Mouse (Mus musculus) midbrain, embryonic 16.5 days (tissue): ENCODE measurements around the gene Srrm3. TPM values are rescaled to one million over a fixed set of nuclear protein-coding genes. Genes with fewer than 3 reads are reported as not detected.

Experiments used
- ATAC-seq: fragments of 200-750 bp; cut with Nextera tagmentation; 2 replicates; pipeline ENCODE4 v1.8.0; 2017; ENCODE audit warnings: moderate TSS enrichment
- H3K27ac ChIP-seq: fragments of 300-500 bp; sonication (generic); 2 replicates; pipeline ENCODE4 v1.5.1; 2014; ENCODE audit warnings: mild to moderate bottlenecking, low read length, mixed read lengths
- H3K27me3 ChIP-seq: fragments of 300-500 bp; sonication (generic); 2 replicates; pipeline ENCODE4 v1.6.1; 2014; ENCODE audit warnings: low read depth, low read length, mixed read lengths; ENCODE audit not compliant: control insufficient read depth, insufficient read depth
- H3K36me3 ChIP-seq: fragments of 300-500 bp; sonication (generic); 2 replicates; pipeline ENCODE4 v1.6.1; 2014; ENCODE audit warnings: mild to moderate bottlenecking, low read length, moderate library complexity, mixed read lengths; ENCODE audit not compliant: control insufficient read depth, insufficient read depth
- H3K4me1 ChIP-seq: fragments of 300-500 bp; sonication (generic); 2 replicates; pipeline ENCODE4 v1.6.1; 2014; ENCODE audit warnings: mild to moderate bottlenecking, low read length, mixed read lengths; ENCODE audit not compliant: control insufficient read depth, insufficient read depth
- H3K4me2 ChIP-seq: fragments of 300-500 bp; sonication (generic); 2 replicates; pipeline ENCODE4 v1.6.1; 2014; ENCODE audit warnings: mild to moderate bottlenecking, low read length, mixed read lengths
- H3K4me3 ChIP-seq: fragments of 300-500 bp; sonication (generic); 2 replicates; pipeline ENCODE4 v1.5.1; 2014; ENCODE audit warnings: low read depth, mild to moderate bottlenecking, low read length, moderate library complexity, mixed read lengths
- H3K9ac ChIP-seq: fragments of 300-500 bp; sonication (generic); 2 replicates; pipeline ENCODE4 v1.6.1; 2014; ENCODE audit warnings: low read depth, low read length, mixed read lengths
- H3K9me3 ChIP-seq: fragments of 300-500 bp; sonication (generic); replicated peaks from 2 replicates; pipeline ENCODE4 v1.6.1; 2014; ENCODE audit warnings: mild to moderate bottlenecking, low read length, mixed read lengths; ENCODE audit not compliant: control insufficient read depth, poor library complexity, severe bottlenecking
- WGBS: fragments of 180-500 bp; shearing (Covaris S2); extraction: QIAGEN DNeasy Blood & Tissue Kit; methylation state at CpG from one replicate; pipeline ENCODE4 v1.1.7; 2014; 5-methylcytosine and 5-hydroxymethylcytosine counted together
- polyA plus RNA-seq: library from polyadenylated mRNA; unstranded; fragments of >200 nt; fragmentation: Nextera tagmentation; extraction: Ambion mirVana; gene quantifications from 2 replicates; pipeline ENCODE4 v1.2.1, GENCODE M21; 2015

Gene Srrm3
- polyA plus RNA-seq, 1 experiment from 2014 or later, result 76.2 TPM

- Histone ChIP-seq H3K9me3 (no peaks in the 10 kb centered on the region; the same call in 1 of the 2 replicates), H3K4me3 (no peak overlapping the region), H3K27me3 (no peaks in the 10 kb centered on the region), H3K4me2 (no peak overlapping the region), H3K9ac (no peak overlapping the region), H3K4me1 (peaks cover 36% of the 10 kb centered on the region), H3K36me3 (no peaks in the 10 kb centered on the region), H3K27ac (peak overlapping the region; percentile 41; the same call in 1 of the 2 replicates)
- no peak for ATAC-seq
- WGBS, result 49% methylated on average over 2 of the region's 2 CpGs
These were observed 2.0 kb upstream of the Srrm3 start for GRCm38 (mm10) chr5:135804735-135805134.

- H3K36me3 ChIP-seq, result no peaks in the 10 kb centered on the region
- no peak overlapping the region for H3K27ac ChIP-seq
- ATAC-seq, result peak; percentile 57
- H3K27me3 ChIP-seq, result no peaks in the 10 kb centered on the region
- 48% methylated on average over 3 of the region's 3 CpGs for WGBS
- peak overlapping the region; percentile 95 for H3K9ac ChIP-seq
- no peaks in the 10 kb centered on the region; the same call in 1 of the 2 replicates for H3K9me3 ChIP-seq
- H3K4me2 ChIP-seq, result peak overlapping the region; percentile 98
- peaks cover 26% of the 10 kb centered on the region for H3K4me1 ChIP-seq
- H3K4me3 ChIP-seq, result peak overlapping the region; percentile 78
These were observed 560 bp downstream of the Srrm3 start for GRCm38 (mm10) chr5:135807263-135807637.

GRCm38 (mm10) chr5:135812991-135813390, 6.3 kb downstream of the Srrm3 start:
- Histone ChIP-seq H3K27me3 (no peaks in the 10 kb centered on the region), H3K9me3 (no peaks in the 10 kb centered on the region), H3K9ac (no peak overlapping the region), H3K27ac (no peak overlapping the region), H3K4me2 (no peak overlapping the region), H3K4me3 (no peak overlapping the region), H3K4me1 (peaks cover 25% of the 10 kb centered on the region), H3K36me3 (no peaks in the 10 kb centered on the region)
- 61% methylated on average over 5 of the region's 5 CpGs for WGBS
- no peak for ATAC-seq

- no peak for ATAC-seq
- WGBS, result 54% methylated on average over 7 of the region's 7 CpGs
These were observed 11.8 kb downstream of the Srrm3 start for GRCm38 (mm10) chr5:135818491-135818890.

GRCm38 (mm10) chr5:135822316-135822944, 15.7 kb downstream of the Srrm3 start:
- Histone ChIP-seq H3K4me2 (peak overlapping the region; percentile 39), H3K27me3 (no peaks in the 10 kb centered on the region), H3K4me3 (no peak overlapping the region), H3K9ac (peak overlapping the region; percentile 51), H3K36me3 (no peaks in the 10 kb centered on the region; the same call in 1 of the 2 replicates), H3K9me3 (no peaks in the 10 kb centered on the region), H3K4me1 (peaks cover 40% of the 10 kb centered on the region), H3K27ac (peak overlapping the region; percentile 91)
- peak; percentile 74 for ATAC-seq
- WGBS, result 12% methylated on average over 7 of the region's 7 CpGs

More at GRCm38 (mm10) chr5:135818491-135818890, 11.8 kb downstream of the Srrm3 start:
- Histone ChIP-seq H3K27me3 (no peaks in the 10 kb centered on the region), H3K36me3 (no peaks in the 10 kb centered on the region; the same call in 1 of the 2 replicates), H3K4me2 (no peak overlapping the region), H3K9me3 (no peaks in the 10 kb centered on the region), H3K4me1 (peaks cover 29% of the 10 kb centered on the region), H3K4me3 (no peak overlapping the region), H3K27ac (no peak overlapping the region), H3K9ac (no peak overlapping the region)

GRCm38 (mm10) chr5:135824517-135824916, 17.8 kb downstream of the Srrm3 start:
- no peak for ATAC-seq
- peaks cover 40% of the 10 kb centered on the region for H3K4me1 ChIP-seq
- WGBS, result 44% methylated on average over 3 of the region's 3 CpGs
- no peak overlapping the region for H3K27ac ChIP-seq
- H3K9ac ChIP-seq, result no peak overlapping the region
- H3K4me2 ChIP-seq, result no peak overlapping the region
- H3K4me3 ChIP-seq, result no peak overlapping the region
- H3K9me3 ChIP-seq, result no peaks in the 10 kb centered on the region
- no peaks in the 10 kb centered on the region for H3K27me3 ChIP-seq
- H3K36me3 ChIP-seq, result no peaks in the 10 kb centered on the region; the same call in 1 of the 2 replicates

GRCm38 (mm10) chr5:135826225-135826624, 19.5 kb downstream of the Srrm3 start:
- Histone ChIP-seq H3K4me1 (peaks cover 35% of the 10 kb centered on the region), H3K4me2 (no peak overlapping the region)

GRCm38 (mm10) chr5:135829381-135829780, 22.7 kb downstream of the Srrm3 start:
- no peak for ATAC-seq
- H3K27me3 ChIP-seq, result no peaks in the 10 kb centered on the region
- peaks cover 28% of the 10 kb centered on the region for H3K4me1 ChIP-seq
- no peaks in the 10 kb centered on the region for H3K9me3 ChIP-seq
- no peak overlapping the region for H3K4me2 ChIP-seq
- H3K4me3 ChIP-seq, result no peak overlapping the region
- H3K27ac ChIP-seq, result no peak overlapping the region
- WGBS, result 88% methylated on average over 8 of the region's 8 CpGs
- no peak overlapping the region for H3K9ac ChIP-seq
- H3K36me3 ChIP-seq, result no peaks in the 10 kb centered on the region

More at GRCm38 (mm10) chr5:135826225-135826624, 19.5 kb downstream of the Srrm3 start:
- peak overlapping the region; percentile 23; the same call in 1 of the 2 replicates for H3K9ac ChIP-seq
- no peaks in the 10 kb centered on the region for H3K27me3 ChIP-seq
- WGBS, result 23% methylated on average over 6 of the region's 6 CpGs
- H3K4me3 ChIP-seq, result no peak overlapping the region
- H3K9me3 ChIP-seq, result no peaks in the 10 kb centered on the region
- ATAC-seq, result no peak
- no peaks in the 10 kb centered on the region; the same call in 1 of the 2 replicates for H3K36me3 ChIP-seq
- H3K27ac ChIP-seq, result peak overlapping the region; percentile 73

- H3K4me3 ChIP-seq, result no peak overlapping the region
- no peak overlapping the region for H3K4me2 ChIP-seq
- no peaks in the 10 kb centered on the region for H3K9me3 ChIP-seq
- 0 out of 2 replicates have a peak, but pooled peaks have one; percentile 14 for ATAC-seq
- no peaks in the 10 kb centered on the region for H3K36me3 ChIP-seq
- WGBS, result 14% methylated on average over 4 of the region's 4 CpGs
- H3K9ac ChIP-seq, result no peak overlapping the region
- H3K27ac ChIP-seq, result peak overlapping the region; percentile 77
- H3K27me3 ChIP-seq, result no peaks in the 10 kb centered on the region
- H3K4me1 ChIP-seq, result peaks cover 29% of the 10 kb centered on the region
These were observed 26.0 kb downstream of the Srrm3 start for GRCm38 (mm10) chr5:135832729-135833128.
